Mouse (Mus musculus): ENCODE measurements around the gene Rbms3. TPM values are rescaled to one million over a fixed set of nuclear protein-coding genes. Genes with fewer than 3 reads are reported as not detected.

The Rbms3 gene
- polyA plus RNA-seq, 1 experiment from 2014 or later: 13.1 TPM

- Histone ChIP-seq H3K4me3 (no peak overlapping the region), H3K9me3 (replicated peaks) (no peaks in the 10 kb centered on the region), H3K4me1 (peaks cover 22% of the 10 kb centered on the region), H3K36me3 (ENCODE audit: poor library complexity, severe bottlenecking) (no peaks in the 10 kb centered on the region), H3K4me2 (peak overlapping the region; percentile 23), H3K27ac (peak overlapping the region; percentile 60), H3K27me3 (peaks cover 41% of the 10 kb centered on the region), H3K9ac (no peak overlapping the region)
- peak; percentile 84 for ATAC-seq
- 4% methylated on average over 16 of the region's 16 CpGs for WGBS
These were observed 822.3 kb downstream of the Rbms3 start for GRCm38 (mm10) chr9:116807166-116808081.

DNA sequence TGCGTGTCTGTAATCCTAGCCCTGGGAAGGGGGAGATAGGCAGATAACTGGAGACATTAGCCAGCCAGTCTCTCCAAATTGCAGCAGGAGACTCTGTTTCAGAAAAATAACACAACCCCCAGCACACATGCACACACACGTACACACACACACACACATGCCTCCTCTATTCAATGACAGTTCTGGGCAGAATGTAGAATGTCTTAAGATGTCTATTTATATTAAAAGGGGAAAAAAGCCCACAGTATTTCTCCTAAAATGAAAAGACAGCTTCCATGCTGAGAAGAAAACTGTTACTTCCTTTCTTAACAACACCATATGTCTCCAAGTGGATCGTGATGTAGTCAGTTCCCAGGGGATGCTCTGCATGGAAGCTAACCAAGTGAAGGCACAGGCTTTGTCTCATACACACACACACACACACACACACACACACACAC is 826.4 kb downstream of the Rbms3 start:
- no peaks in the 10 kb centered on the region for H3K36me3 ChIP-seq (ENCODE audit: poor library complexity, severe bottlenecking)
- peaks cover 16% of the 10 kb centered on the region for H3K4me1 ChIP-seq
- H3K27ac ChIP-seq: no peak overlapping the region
- peak; percentile 34; the same call in 1 of the 2 replicates for ATAC-seq
- no peak overlapping the region for H3K4me3 ChIP-seq
- no peak overlapping the region for H3K9ac ChIP-seq
- H3K4me2 ChIP-seq: no peak overlapping the region
- no peaks in the 10 kb centered on the region for H3K9me3 ChIP-seq (replicated peaks)
- WGBS: 69% methylated on average over 3 of the region's 3 CpGs
- H3K27me3 ChIP-seq: peaks cover 57% of the 10 kb centered on the region

DNA sequence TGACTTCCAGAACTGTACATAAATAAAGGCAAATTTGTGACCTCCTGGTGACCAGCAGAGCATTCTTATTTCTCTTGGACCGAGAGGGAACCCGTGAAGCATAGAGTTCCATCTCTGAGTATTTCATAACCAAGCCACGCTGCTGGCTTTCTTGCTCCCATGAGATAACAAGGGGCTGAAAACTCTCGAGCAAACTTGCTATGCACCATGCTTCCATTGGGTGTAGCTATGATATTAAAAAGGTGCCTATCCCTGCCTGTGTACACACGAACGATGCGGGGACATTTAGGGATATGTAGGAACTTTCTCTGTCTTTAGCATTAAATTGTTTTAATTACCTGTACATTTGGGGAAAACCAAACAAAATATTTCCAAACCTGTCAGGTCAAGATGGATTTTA is 827.1 kb downstream of the Rbms3 start:
- H3K27me3 ChIP-seq: peaks cover 62% of the 10 kb centered on the region

DNA sequence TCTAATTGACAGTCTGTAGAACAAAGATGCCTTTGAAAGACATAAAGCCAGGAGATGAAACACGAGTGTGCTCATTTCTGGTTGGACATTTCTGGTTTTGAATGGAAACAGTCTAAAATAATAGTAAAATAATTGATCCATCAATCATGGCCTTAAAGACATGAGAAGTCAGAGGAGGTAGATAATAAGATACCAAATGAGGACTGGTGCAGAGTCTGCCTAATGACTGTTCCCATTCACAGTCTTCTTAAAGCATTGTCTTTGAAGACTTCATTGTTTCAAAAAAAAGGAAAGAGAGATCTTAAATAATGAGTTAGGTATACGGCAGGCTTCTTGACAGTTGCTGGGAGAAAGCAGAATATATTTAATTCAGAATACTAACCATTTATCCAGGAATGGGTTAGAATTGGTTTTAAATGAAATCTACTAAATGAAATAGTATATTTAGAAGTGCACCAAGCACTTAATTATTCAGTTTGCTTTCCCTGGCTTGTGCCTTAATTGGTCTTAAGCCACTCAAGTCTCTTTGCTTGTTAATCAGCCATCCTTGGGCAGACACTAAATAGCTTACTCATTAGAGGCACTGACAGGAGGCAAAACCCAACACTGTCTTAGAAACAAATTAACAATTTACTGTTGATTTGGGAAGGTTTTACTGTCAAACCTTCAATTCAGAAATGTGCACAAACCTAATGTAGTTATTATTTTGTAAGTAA is 834.3 kb downstream of the Rbms3 start:
- 13% methylated on average over 2 of the region's 2 CpGs for WGBS
- no peaks in the 10 kb centered on the region for H3K9me3 ChIP-seq (replicated peaks)
- no peak overlapping the region for H3K4me3 ChIP-seq
- no peak overlapping the region for H3K27ac ChIP-seq
- H3K9ac ChIP-seq: no peak overlapping the region
- H3K36me3 ChIP-seq (ENCODE audit: poor library complexity, severe bottlenecking): no peaks in the 10 kb centered on the region
- peaks cover 66% of the 10 kb centered on the region for H3K27me3 ChIP-seq
- peaks cover 14% of the 10 kb centered on the region for H3K4me1 ChIP-seq
- H3K4me2 ChIP-seq: no peak overlapping the region
- peak; percentile 84 for ATAC-seq

More for the DNA sequence above, 827.1 kb downstream of the Rbms3 start:
- WGBS: 78% methylated on average over 7 of the region's 7 CpGs
- Histone ChIP-seq H3K4me2 (no peak overlapping the region), H3K4me3 (no peak overlapping the region), H3K9ac (no peak overlapping the region), H3K36me3 (ENCODE audit: poor library complexity, severe bottlenecking) (no peaks in the 10 kb centered on the region), H3K4me1 (peaks cover 9% of the 10 kb centered on the region), H3K27ac (no peak overlapping the region), H3K9me3 (replicated peaks) (no peaks in the 10 kb centered on the region)
- no peak for ATAC-seq

DNA sequence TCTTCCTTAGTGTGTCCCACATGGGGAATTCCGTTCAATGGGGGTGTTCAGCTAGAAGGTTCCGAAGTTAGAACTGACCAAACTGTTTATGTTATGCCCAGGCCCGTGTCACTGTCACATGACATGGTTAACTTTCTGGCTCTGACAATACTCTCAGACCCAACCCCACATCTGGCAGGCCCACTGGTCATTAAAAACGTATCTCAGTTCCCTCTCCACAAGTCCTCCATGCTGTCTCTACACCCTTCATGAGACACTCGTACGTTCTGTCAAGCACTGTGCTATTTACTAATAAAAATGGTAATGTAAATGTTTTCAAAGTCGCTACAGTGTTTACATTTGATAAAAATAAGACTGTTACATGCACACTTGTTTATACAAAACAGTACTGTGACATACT is 837.9 kb downstream of the Rbms3 start:
- Histone ChIP-seq H3K4me3 (no peak overlapping the region), H3K36me3 (ENCODE audit: poor library complexity, severe bottlenecking) (no peaks in the 10 kb centered on the region), H3K4me2 (no peak overlapping the region), H3K27ac (no peak overlapping the region), H3K9ac (no peak overlapping the region), H3K4me1 (peaks cover 14% of the 10 kb centered on the region), H3K9me3 (replicated peaks) (no peaks in the 10 kb centered on the region), H3K27me3 (peaks cover 50% of the 10 kb centered on the region)
- ATAC-seq: no peak
- 84% methylated on average over 7 of the region's 7 CpGs for WGBS

GRCm38 (mm10) chr9:116786136-116787046 is 843.3 kb downstream of the Rbms3 start:
- H3K9me3 ChIP-seq (replicated peaks): no peaks in the 10 kb centered on the region
- no peak overlapping the region for H3K4me3 ChIP-seq
- H3K4me2 ChIP-seq: no peak overlapping the region
- no peak overlapping the region for H3K9ac ChIP-seq
- no peak for ATAC-seq
- H3K36me3 ChIP-seq (ENCODE audit: poor library complexity, severe bottlenecking): no peaks in the 10 kb centered on the region
- 82% methylated on average over 11 of the region's 11 CpGs for WGBS
- H3K27ac ChIP-seq: no peak overlapping the region
- H3K4me1 ChIP-seq: no peaks in the 10 kb centered on the region
- H3K27me3 ChIP-seq: peaks cover 28% of the 10 kb centered on the region

DNA sequence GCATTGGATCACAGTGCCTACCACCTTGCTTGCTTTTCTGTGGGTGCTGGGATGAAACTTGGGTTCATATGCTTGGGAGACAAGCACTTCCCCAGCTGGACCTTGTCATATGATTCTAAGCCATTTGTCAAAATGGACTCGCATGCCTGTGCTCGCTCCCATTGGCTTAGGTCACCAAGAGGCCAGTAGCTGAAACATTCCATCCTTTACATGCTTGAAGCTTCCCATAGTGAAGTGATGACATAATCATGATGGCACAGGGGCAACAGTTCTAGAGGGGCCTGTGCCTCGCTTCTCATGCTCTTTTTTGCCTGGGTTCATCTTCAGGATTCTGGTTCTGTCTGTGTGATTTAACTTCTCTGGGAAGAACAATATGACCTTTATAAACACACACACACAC is 857.9 kb downstream of the Rbms3 start:
- no peak for ATAC-seq
- Histone ChIP-seq H3K9me3 (replicated peaks) (no peaks in the 10 kb centered on the region), H3K36me3 (ENCODE audit: poor library complexity, severe bottlenecking) (no peaks in the 10 kb centered on the region), H3K27me3 (peaks cover 3% of the 10 kb centered on the region; the same call in 1 of the 2 replicates), H3K4me1 (0 out of 2 replicates have a peak, but pooled peaks cover 2% of the 10 kb centered on the region), H3K27ac (no peak overlapping the region), H3K9ac (no peak overlapping the region), H3K4me2 (no peak overlapping the region), H3K4me3 (no peak overlapping the region)
- 88% methylated on average over 3 of the region's 3 CpGs for WGBS

GRCm38 (mm10) chr9:116769358-116770054 is 860.2 kb downstream of the Rbms3 start:
- no peak overlapping the region for H3K4me2 ChIP-seq
- ATAC-seq: no peak
- H3K4me3 ChIP-seq: no peak overlapping the region
- H3K9ac ChIP-seq: no peak overlapping the region
- no peaks in the 10 kb centered on the region for H3K36me3 ChIP-seq (ENCODE audit: poor library complexity, severe bottlenecking)
- H3K4me1 ChIP-seq: 0 out of 2 replicates have a peak, but pooled peaks cover 2% of the 10 kb centered on the region
- no peaks in the 10 kb centered on the region for H3K9me3 ChIP-seq (replicated peaks)
- H3K27me3 ChIP-seq: no peaks in the 10 kb centered on the region
- no peak overlapping the region for H3K27ac ChIP-seq
- 29% methylated on average over 12 of the region's 12 CpGs for WGBS

DNA sequence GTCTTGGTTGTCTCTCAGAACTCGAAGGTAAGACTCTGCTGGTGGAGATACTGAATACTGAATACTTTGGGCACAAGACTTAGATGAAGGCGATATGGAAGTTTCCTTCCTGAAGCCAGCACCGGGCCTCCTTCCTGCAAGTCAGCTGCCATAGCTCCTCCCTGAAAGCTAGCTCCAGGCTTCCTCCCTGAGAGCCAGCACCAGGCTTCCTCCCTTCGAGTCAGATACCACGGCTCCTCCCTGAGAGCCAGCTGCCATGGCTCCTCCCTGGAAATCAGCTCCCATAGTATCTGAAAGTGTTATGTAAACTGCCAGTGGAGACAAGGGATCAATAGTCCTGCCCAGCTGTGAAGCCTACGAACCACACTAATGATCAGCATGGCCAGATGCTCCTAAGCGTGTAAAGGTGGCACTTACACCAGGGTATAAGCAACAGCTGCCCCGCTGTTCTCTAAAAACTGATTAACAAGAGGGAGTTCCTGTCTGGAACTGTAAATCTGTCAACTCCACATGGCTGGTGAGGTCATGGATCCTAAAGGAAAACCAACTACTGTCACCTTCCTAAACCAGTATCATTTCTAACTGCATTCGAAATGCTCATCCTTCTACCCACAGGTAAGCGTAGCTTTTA is 867.2 kb downstream of the Rbms3 start:
- no peak for ATAC-seq
- H3K27ac ChIP-seq: no peak overlapping the region
- no peak overlapping the region for H3K4me2 ChIP-seq
- H3K4me1 ChIP-seq: no peaks in the 10 kb centered on the region
- 75% methylated on average over 10 of the region's 10 CpGs for whole genome bisulfite sequencing
- H3K36me3 ChIP-seq (ENCODE audit: poor library complexity, severe bottlenecking): no peaks in the 10 kb centered on the region
- no peaks in the 10 kb centered on the region for H3K9me3 ChIP-seq (replicated peaks)
- H3K9ac ChIP-seq: no peak overlapping the region
- H3K4me3 ChIP-seq: no peak overlapping the region
- H3K27me3 ChIP-seq: no peaks in the 10 kb centered on the region

GRCm38 (mm10) chr9:116748857-116749584 is 880.7 kb downstream of the Rbms3 start:
- Histone ChIP-seq H3K27ac (no peak overlapping the region), H3K27me3 (no peaks in the 10 kb centered on the region), H3K4me1 (no peaks in the 10 kb centered on the region), H3K36me3 (ENCODE audit: poor library complexity, severe bottlenecking) (no peaks in the 10 kb centered on the region), H3K4me3 (no peak overlapping the region), H3K9ac (no peak overlapping the region), H3K9me3 (replicated peaks) (no peaks in the 10 kb centered on the region), H3K4me2 (no peak overlapping the region)
- no peak for ATAC-seq
- WGBS: 62% methylated on average over 11 of the region's 11 CpGs

Data from forebrain, embryonic 13.5 days (tissue).